Mouse (Mus musculus): ENCODE results near the gene Tmem60. TPM values are rescaled to one million over a fixed set of nuclear protein-coding genes. Genes with fewer than 3 reads are reported as not detected.
A peak's percentile ranks its signal among the peaks of the same experiment; 100 is the strongest.

The Tmem60 gene
- 10 to 100 TPM; 21.1 to 23.5 TPM for total RNA-seq (2021)
- long read RNA-seq, transcript Tmem60-201 (2 exons, 1,147 nt): major isoform, 30 of 31 reads
- long read RNA-seq, partial matches to known transcripts: 0 of 31 reads
- long read RNA-seq, other reads (novel, unspliced or antisense): 1 of 31 reads

DNA sequence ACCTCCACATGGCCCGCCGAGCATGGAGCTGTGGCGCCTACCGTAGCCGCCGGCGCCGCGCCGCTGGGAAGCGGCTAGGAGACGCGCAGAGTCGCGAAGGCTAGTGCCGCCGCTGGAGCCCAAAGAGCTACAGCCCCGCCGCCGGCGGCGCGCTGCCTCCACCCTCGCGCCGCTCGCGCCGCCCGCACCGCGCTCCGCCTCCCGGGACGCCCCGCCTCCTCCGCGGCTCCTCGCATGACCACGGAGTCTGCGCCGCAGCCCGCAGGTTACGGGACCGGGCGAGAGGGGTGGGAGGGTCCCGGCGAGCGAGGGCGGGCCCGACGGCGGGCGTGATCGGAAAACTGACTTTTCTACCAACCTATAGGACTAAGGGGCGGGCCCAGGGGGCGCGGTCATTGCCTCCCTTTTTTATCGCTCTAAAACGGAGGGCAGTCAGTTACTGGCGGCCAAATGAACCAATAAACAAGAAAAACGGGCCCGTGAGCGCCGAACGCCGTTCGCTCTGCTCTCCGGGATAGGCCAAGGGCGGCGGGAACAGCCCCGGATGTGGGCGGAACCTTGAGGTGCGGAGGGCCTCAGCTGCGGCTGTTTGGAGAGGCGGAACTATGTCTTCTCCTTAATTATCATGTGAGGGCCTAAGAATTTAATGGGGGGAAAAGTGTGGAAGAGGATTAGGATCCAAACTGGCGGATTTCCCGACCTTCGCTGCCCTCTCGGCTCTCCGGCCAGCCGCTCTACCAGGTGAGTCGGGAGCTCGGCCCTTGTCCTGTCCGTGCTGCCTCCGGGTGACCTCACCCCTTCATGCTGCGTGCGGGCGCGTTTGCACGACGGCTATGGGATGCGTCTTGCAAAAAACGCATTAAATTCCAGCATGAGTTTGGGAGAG, at the start of gene Tmem60, which contains the start of gene Phtf2:
Gene Tmem60, plus strand, starts transcription at position 277 of the 886 bp plus-strand sequence.
Gene Phtf2, minus strand, starts transcription at position 210 of the 886 bp plus-strand sequence.
- peak; percentile 97 to 99 for DNase-seq (ENCODE audit: low spot score in 2 of 2)

DNA sequence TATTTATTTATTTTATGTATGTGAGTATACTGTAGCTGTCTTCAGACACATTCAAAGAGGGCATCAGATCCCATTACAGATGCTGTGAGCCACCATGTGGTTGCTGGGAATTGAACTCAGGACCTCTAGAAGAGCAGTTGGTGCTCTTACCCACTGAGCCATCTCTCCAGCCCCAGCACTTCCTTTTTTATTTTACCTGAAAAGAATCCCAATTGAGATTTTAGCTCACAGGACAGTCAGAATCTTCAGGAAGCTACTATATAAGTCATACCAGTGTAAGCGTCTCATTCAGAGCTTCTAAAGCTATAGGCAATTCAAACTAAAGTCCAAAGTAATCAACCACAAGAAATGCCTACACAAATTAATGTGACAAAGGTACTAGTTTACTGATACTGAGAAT, 47.6 kb upstream of the Tmem60 start:
- DNase-seq (ENCODE audit: low spot score in 2 of 2): no peak

DNA sequence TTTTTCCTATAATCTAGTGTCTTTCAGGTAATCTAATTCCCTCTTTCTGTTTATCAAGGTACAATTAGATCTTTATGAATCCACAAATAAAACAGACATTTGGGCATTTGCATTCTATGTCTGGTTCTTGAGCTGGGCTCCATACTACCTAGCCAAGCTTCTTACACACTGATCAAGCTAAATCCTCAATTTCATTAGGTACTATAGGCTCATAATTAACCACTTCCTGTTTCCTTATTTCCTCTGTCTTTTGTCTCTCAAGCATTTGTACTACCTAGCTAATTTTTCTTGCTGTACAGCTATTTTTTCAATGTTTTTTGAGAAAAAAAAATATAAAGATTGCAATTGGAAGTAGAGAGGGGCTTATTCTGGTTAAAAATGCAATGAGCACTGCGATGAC, 44.9 kb upstream of the Tmem60 start:
- DNase-seq (ENCODE audit: low spot score in 2 of 2): no peak

DNA sequence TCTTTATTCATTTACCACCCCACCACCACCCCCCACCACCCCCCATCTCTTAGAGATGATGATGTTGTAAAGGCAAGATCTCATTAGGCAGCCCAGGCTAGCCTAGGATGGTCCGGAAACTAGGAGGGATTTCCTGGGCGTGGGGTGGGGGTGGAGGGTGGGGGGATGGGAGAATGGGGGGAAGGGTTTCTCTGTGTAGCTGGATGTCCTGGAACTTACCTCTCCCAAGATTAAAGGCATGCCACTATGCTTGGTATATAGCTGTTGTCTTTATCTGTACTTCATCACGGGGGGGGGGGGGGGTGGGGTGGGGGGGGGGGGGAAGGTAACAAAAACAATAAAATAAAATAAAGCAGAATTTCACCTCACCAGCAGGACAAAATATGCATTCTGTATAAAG, 38.6 kb upstream of the Tmem60 start:
- DNase-seq (ENCODE audit: low spot score in 2 of 2): no peak

DNA sequence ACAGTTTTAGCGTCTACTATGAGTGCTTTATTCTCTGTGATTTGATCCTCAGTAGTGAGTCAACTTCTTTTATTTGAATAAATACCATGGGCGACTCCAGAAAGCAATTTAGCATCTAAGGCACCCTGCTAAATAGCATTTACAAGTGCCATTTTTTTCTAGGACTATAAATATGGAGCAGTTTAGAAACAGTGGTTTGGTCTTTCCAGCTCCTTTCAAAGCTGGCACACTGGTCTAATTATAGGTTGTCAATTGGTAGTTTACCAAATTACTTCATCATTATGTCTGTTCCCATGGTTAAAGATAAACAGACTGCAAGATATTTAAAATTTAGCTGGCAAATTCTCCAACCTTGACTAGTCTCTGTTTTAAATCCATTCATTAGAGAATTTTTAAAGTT, 38.2 kb upstream of the Tmem60 start:
- DNase-seq (ENCODE audit: low spot score in 2 of 2): no peak

DNA sequence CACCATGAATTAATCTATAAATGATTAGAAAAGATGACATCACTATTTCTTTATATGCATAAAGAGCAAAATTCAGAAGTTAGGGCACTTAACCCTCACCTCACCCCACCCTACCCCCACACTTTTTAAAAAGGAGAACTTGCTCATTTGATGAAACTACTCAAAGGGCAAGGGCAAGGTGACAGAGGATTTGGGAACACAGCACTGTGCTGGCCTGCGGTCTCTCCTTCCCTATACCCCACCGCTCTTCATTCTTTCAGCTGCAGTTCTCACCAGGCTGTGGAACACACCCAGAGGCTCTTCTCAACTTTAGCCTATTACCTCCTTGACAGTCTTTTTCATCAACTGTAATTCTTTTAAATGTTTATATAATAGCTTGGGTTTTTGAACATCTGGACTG, 35.0 kb upstream of the Tmem60 start:
- no peak for DNase-seq (ENCODE audit: low spot score in 2 of 2)

DNA sequence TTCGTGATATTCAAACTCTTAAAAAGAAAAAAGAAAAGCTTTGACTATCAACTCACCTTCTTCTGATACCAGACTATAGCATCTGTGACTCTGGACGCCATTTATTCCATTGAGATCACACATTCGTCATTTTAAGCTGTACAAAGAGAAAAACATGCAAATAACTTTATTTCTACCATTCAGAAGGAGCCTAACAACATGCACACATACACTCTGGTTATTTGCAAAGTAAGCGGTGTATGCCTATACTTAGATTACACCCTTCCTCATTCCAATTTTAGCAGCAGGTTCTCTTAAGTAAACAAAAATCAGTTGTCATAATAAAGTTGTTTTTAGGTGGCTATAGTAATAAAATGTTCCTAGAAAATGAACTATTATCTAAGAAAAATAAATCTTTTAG, 26.9 kb upstream of the Tmem60 start:
- DNase-seq (ENCODE audit: low spot score in 2 of 2): no peak

DNA sequence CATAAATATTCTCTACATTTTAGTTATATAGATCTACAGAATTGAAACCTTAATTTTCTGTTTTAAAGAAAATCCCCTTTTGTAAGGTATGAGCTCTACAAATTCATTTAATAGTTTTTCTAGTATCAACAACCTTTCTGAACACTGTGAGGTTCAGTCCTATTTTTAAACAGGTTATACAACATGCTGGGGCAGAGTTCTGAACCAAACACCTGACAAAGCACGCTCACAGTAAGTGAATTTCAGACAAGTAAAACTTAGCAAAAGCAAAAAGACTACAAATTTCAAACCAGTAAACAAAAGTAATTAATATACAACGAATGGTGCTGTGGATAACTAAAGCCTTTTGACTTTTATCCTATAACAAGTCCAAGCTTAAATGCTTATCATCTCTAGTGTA, 23.6 kb upstream of the Tmem60 start:
- no peak for DNase-seq (ENCODE audit: low spot score in 2 of 2)

DNA sequence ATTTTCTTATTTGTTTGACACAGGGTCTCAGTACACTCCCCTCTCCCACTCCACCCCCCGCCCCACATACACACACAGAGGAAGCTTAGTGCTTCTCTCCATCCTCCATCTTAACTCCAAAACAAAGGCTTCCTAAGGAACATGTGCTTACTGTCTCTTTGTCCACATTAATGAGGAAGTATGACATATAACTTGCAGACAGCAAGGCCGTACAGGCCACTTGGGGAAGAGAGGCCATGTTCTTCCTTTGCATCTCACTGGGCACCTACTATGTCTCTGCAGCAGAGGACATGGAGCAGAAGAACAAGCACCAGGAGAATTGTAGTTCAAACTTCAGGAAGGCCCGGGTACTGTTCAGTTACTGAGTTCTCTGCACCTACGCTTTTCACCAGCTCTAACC, 21.4 kb upstream of the Tmem60 start:
- no peak for DNase-seq (ENCODE audit: low spot score in 2 of 2)

DNA sequence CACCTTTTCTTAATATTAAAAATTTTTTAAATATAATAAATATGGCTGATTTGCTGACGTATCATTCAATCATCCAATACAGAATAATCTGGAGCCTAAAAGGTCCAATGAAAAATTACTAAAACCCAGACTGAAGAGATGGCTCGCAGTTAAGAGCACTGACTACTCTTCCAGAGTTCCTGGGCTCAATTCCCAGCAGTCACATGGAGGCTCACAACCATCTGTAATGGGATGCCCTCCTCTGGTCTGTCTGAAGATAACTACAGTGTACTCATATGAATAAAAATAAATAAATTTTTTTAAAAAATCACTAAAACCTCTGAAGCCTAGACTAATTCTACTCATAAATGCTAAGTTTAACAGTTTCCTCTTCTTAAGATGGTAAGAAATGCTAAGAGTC, 20.1 kb upstream of the Tmem60 start:
- no peak for DNase-seq (ENCODE audit: low spot score in 2 of 2)

DNA sequence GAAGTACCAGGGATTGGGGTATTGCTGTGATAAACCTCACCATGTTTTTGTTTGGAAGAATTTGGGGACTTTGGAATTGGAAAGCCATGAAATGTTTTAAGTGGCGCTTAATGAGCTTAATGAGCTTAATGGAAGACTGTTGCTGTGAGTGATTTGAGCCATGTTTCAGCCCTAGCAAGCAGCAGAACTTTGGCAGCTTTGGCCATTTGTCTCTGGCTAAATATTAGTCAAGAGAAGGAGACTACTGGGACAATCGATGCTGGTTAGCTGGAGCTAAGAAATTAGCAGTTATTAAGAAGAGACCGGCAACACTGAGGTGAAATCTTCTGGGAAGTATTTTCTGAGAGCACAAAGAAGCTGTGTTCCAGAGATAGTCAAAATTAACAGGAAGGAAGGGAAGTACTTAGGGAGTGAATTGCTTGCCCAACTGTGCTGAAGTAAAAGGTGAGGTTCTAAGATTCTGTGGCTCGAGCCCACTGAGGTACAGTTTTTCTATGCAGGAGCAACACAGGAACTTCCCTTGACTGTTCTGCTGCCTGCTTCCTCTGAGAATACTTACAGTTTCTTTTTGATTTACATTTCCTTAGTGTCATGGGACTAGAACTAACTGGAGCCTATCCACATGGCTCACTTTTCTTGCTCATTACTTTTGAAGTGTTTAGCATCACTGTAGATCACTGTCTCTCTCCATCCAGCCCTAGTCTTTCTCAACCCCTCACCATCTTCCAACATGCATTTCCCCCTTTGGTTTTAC, 17.6 kb upstream of the Tmem60 start:
- no peak for DNase-seq (ENCODE audit: low spot score in 2 of 2)

DNA sequence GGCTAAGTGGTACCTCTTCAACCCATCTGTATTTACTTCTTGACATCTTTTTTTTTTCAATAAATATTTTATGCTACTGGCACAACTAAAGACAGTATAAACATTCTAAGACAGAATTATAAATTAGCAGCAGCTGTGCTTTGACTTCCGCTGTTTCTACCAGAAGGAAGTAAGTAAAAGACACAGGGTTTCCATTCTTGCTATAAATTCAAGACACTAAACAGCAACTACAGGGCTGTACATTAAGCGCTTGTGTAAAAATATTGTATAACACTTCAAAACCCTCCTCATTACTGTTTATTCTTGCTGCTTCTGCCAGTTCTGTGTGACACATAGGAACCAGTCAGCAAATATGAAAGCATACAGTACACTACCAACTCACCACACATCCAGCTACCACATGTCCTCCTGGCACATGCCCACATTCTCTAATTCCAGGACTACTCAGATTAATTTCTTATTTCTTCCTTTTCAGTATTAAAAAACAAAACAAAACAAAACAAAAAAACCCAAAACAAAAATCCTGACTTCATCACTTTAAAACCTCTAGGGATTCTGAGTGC, 16.7 kb upstream of the Tmem60 start:
- no peak for DNase-seq (ENCODE audit: low spot score in 2 of 2)

DNA sequence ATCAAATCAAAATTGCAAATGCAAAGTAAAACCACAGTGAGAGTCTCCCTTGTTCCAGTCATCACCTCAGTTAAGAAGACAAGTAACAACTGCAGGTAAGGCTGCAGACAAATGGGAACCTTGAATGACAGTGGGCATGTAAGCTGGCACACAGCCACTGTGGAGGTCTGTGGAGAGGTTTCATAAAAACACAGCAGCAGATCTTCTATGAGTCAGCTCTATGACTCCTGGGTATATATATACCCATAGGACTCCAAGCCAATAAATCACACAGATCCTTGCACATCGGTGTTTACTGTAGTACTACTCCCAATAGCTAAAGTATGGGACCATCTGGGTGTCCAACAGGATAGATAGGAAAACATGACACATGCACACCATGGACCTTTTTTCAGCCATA, 8.8 kb upstream of the Tmem60 start:
- no peak for DNase-seq (ENCODE audit: low spot score in 2 of 2)

DNA sequence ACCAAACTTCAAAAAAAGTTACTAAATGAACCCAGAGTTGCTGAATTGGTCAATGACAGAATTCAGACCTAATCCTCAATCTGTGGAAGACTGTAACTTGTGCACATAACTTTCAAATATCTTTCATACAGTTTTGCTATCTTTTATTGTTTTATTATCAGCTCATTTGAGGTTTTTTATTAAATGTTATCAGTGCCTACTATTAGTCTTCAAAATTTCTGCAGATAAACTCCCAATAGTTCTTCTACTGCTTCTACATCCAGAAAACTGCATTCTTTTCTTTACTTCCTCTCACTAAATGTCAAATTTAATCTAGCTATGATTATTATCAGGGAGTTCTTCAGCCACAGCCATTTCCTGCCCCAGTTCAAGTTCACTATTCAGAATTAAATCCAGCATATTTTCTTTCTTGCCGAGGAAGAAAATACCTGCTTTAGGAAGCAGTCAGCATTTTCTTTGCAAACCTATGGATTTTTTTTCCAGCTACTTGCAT, 5.0 kb upstream of the Tmem60 start:
- DNase-seq (ENCODE audit: low spot score in 2 of 2): no peak

DNA sequence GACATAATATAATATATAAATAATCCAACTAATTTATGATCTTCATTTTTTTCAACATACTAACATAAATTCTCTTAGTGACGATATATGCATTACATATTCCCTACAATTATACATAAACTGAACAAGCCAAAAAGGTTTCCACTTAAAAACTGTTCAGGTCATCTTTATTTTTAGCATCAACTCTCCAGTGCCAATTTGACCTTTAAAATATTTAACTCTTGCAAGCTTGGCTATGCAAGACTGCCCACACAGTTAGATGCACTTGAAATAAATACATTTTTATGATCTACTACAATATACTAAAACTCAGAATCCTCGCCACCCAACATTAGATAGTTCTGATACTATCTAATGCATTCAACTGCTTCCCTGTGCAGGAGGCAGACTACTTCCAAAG, 1.6 kb upstream of the Tmem60 start:
- DNase-seq (ENCODE audit: low spot score in 2 of 2): no peak

DNA sequence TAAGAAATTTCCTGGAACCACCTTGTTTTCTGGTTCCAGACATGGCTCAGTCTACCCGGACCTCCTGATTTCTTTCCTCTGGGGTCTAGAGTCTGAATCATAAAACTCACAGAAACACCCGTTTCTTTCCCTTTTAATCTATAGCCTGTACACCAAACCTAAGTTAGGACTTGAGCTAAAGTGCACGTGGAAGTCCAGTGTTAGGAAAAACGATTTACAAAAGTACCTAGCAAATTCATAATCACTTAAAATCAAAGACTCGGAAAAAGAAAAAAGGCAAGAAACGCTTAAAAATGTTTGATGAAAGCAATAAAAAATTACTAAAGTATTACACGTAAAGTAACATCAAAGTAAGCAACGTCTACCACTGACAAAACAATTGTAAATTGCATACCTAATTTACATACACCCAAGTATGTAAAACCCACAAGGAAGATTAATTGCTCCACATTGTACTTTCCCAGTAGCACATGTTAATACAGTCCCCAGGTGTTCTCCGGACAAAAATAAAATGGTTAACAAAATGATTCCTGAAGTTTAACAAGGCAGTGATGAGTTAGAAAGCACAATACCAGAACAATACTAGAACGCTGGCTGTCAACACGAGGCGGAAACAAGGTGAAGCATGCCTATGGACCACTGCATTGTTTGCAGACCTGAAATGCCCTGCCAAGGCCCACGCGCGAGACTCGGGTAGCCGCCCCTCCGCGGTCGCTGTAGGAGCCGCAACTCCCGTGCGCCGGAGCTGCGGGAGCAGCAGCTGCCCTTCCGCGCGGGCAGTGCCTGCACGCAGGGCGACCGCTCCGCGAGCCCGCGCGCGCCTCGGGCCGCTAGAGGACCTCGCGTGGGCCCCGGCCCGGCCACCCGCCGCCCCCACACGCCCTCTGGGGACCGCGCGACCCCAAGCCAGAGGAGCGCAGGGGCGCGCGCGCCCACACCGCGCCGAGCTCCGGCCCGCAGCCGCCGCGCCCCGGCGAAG, 905 bp upstream of the Tmem60 start:
- peak; percentile 55 to 61 for DNase-seq (ENCODE audit: low spot score in 2 of 2)

DNA sequence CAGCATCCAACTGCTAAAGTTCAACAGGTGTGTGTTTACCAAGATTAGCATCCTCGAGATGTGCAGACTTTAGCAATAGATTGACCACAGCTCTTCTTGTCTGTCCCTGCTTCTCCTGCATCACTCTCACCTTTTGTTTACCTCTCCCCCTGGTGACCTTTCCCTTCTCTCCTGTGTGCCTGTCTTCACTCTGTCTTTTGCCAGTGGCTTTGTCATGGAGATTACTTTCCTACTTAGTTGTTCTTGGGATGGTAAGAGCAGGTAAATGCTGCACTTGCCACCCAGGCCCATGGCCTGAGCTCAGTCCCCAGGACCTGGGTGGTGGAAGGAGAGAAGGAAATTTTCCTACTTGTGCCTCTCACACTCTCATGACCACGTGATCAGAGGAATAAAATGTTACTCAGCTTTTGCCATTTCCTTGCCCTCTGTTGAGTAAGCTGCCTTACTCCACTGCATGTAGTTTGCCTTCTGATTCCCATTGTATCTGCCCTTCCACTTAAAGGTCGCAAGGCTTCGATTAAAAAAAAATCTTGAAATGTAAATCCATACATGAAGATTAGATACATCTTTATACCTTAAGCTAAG, 2.1 kb downstream of the Tmem60 start:
- DNase-seq (ENCODE audit: low spot score in 2 of 2): no peak

DNA sequence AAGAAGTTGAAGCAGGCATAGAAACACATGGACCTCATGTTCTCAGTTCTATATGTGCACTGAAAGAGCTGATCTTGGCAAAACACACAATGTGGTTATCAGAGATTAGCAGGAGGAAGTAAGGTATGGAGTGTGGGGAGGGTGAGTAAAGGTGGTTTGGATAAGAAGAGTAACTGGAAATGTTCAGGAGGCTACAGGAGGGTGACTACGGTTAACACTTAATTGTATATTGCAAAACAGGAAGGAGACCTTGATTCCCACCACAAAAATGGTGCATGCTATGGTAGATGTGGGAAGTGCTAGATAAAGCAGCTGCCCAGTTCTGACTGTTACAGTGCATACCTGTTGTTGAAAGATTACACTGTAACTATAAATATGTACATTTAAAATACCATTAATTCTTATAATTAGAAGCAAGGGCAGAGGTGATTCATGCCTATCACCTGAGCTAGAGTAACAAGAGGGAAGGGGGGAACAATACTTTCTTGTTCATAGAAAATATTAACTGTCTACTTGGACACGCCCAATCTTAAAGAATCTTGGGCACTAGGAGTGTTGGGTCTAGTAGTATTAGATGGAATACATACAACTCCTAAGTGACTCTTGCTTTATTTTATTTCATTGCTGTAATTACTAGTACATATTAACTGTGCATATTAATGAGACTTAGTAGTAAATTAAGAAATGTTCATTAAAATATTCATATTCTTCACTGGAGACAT, 15.6 kb downstream of the Tmem60 start:
- DNase-seq (ENCODE audit: low spot score in 2 of 2): no peak

DNA sequence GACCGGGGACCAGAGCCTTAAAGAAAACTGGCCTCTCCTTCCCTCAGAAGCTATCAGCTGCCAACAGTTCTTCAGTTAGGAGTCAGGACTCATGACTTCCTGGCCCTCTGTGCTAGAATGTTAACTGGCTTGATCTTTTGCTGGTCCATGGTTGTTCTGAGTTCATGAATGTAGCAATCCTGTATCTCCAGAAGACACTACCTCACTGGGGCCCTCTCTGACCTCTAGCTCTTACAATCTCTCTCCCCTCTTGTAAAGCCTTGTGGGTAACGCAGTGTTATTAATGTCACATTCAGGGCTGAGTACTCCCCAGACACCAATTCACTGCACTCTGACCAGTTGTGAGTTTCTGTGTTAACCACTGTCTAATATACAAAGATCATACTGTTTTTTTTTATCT, 22.7 kb downstream of the Tmem60 start:
- no peak for DNase-seq (ENCODE audit: low spot score in 2 of 2)
